Mouse (Mus musculus): ENCODE measurements around the gene Sit1. TPM values are rescaled to one million over a fixed set of nuclear protein-coding genes. Genes with fewer than 3 reads are reported as not detected.
"Not testable (repeated sequence)": the region's sequence is repeated elsewhere in the genome, so short reads cannot be mapped to it uniquely, and the experiment has no call there.

Gene Sit1
- polyA plus RNA-seq, 1 experiment from 2014 or later: not detected

GRCm38 (mm10) chr4:43485666-43486065, 2.1 kb upstream of the Sit1 start:
- not testable (repeated sequence) for H3K9ac ChIP-seq (ENCODE audit: low read depth, low read length)

GRCm38 (mm10) chr4:43482591-43482990, 943 bp downstream of the Sit1 start:
- 62% methylated on average over 9 of the region's 10 CpGs for WGBS
- Histone ChIP-seq H3K4me2 (ENCODE audit: low read depth, low read length) (no peak overlapping the region), H3K36me3 (ENCODE audit: control insufficient read depth, insufficient read depth, low read length) (no peaks in the 10 kb centered on the region), H3K4me1 (ENCODE audit: control insufficient read depth, insufficient read depth, low read length) (no peaks in the 10 kb centered on the region), H3K27me3 (replicated peaks; ENCODE audit: control insufficient read depth, insufficient read depth, low read length) (no peaks in the 10 kb centered on the region), H3K9me3 (ENCODE audit: control insufficient read depth, low read length) (no peaks in the 10 kb centered on the region), H3K27ac (replicated peaks; ENCODE audit: low read depth, low read length) (no peak overlapping the region), H3K9ac (ENCODE audit: low read depth, low read length) (no peak overlapping the region), H3K4me3 (ENCODE audit: low read depth, low read length) (no peak overlapping the region)
- no peak for DNase-seq (ENCODE audit: low spot score)
- no peak for ATAC-seq (ENCODE audit: low read depth)

More at GRCm38 (mm10) chr4:43485666-43486065, 2.1 kb upstream of the Sit1 start:
- not testable (repeated sequence) for H3K4me2 ChIP-seq (ENCODE audit: low read depth, low read length); H3K4me1 ChIP-seq (ENCODE audit: control insufficient read depth, insufficient read depth, low read length); H3K4me3 ChIP-seq (ENCODE audit: low read depth, low read length); H3K27me3 ChIP-seq (replicated peaks; ENCODE audit: control insufficient read depth, insufficient read depth, low read length); ATAC-seq (ENCODE audit: low read depth); DNase-seq (ENCODE audit: low spot score); H3K9me3 ChIP-seq (ENCODE audit: control insufficient read depth, low read length); H3K27ac ChIP-seq (replicated peaks; ENCODE audit: low read depth, low read length); H3K36me3 ChIP-seq (ENCODE audit: control insufficient read depth, insufficient read depth, low read length)
- 87% methylated on average over 5 of the region's 5 CpGs for WGBS

- WGBS: 66% methylated on average over 7 of the region's 7 CpGs
- Histone ChIP-seq H3K27ac (replicated peaks; ENCODE audit: low read depth, low read length) (no peak overlapping the region), H3K36me3 (ENCODE audit: control insufficient read depth, insufficient read depth, low read length) (no peaks in the 10 kb centered on the region), H3K27me3 (replicated peaks; ENCODE audit: control insufficient read depth, insufficient read depth, low read length) (no peaks in the 10 kb centered on the region), H3K9me3 (ENCODE audit: control insufficient read depth, low read length) (no peaks in the 10 kb centered on the region), H3K4me2 (ENCODE audit: low read depth, low read length) (no peak overlapping the region), H3K4me1 (ENCODE audit: control insufficient read depth, insufficient read depth, low read length) (no peaks in the 10 kb centered on the region), H3K9ac (ENCODE audit: low read depth, low read length) (no peak overlapping the region), H3K4me3 (ENCODE audit: low read depth, low read length) (no peak overlapping the region)
- DNase-seq (ENCODE audit: low spot score) (no peak), ATAC-seq (ENCODE audit: low read depth) (no peak)
Observed at GRCm38 (mm10) chr4:43481894-43482456, 1.6 kb downstream of the Sit1 start.

- DNase-seq (ENCODE audit: low spot score): no peak
- Histone ChIP-seq H3K4me2 (ENCODE audit: low read depth, low read length) (no peak overlapping the region), H3K27ac (replicated peaks; ENCODE audit: low read depth, low read length) (no peak overlapping the region), H3K4me3 (ENCODE audit: low read depth, low read length) (no peak overlapping the region), H3K9me3 (ENCODE audit: control insufficient read depth, low read length) (no peaks in the 10 kb centered on the region), H3K4me1 (ENCODE audit: control insufficient read depth, insufficient read depth, low read length) (no peaks in the 10 kb centered on the region), H3K27me3 (replicated peaks; ENCODE audit: control insufficient read depth, insufficient read depth, low read length) (no peaks in the 10 kb centered on the region), H3K9ac (ENCODE audit: low read depth, low read length) (no peak overlapping the region), H3K36me3 (ENCODE audit: control insufficient read depth, insufficient read depth, low read length) (no peaks in the 10 kb centered on the region)
- 80% methylated on average over 5 of the region's 5 CpGs for WGBS
- ATAC-seq (ENCODE audit: low read depth): no peak
Observed at GRCm38 (mm10) chr4:43480985-43481384, 2.5 kb downstream of the Sit1 start.

GRCm38 (mm10) chr4:43478906-43479832, 4.4 kb downstream of the Sit1 start:
- Histone ChIP-seq H3K27me3 (replicated peaks; ENCODE audit: control insufficient read depth, insufficient read depth, low read length) (no peaks in the 10 kb centered on the region), H3K4me3 (ENCODE audit: low read depth, low read length) (no peak overlapping the region), H3K9ac (ENCODE audit: low read depth, low read length) (no peak overlapping the region), H3K36me3 (ENCODE audit: control insufficient read depth, insufficient read depth, low read length) (no peaks in the 10 kb centered on the region), H3K27ac (replicated peaks; ENCODE audit: low read depth, low read length) (no peak overlapping the region), H3K9me3 (ENCODE audit: control insufficient read depth, low read length) (no peaks in the 10 kb centered on the region), H3K4me1 (ENCODE audit: control insufficient read depth, insufficient read depth, low read length) (no peaks in the 10 kb centered on the region), H3K4me2 (ENCODE audit: low read depth, low read length) (peak overlapping the region; percentile 44)
- ATAC-seq (ENCODE audit: low read depth): no peak
- DNase-seq (ENCODE audit: low spot score): peak; percentile 81
- WGBS: 44% methylated on average over 24 of the region's 24 CpGs

GRCm38 (mm10) chr4:43478534-43478858, 5.0 kb downstream of the Sit1 start:
- H3K4me2 ChIP-seq (ENCODE audit: low read depth, low read length): peak overlapping the region; percentile 55
- H3K9ac ChIP-seq (ENCODE audit: low read depth, low read length): peak overlapping the region; percentile 54
- peak overlapping the region; percentile 39; the same call in 1 of the 2 replicates for H3K27ac ChIP-seq (replicated peaks; ENCODE audit: low read depth, low read length)
- WGBS: 54% methylated on average over 8 of the region's 8 CpGs
- no peaks in the 10 kb centered on the region for H3K36me3 ChIP-seq (ENCODE audit: control insufficient read depth, insufficient read depth, low read length)
- H3K4me1 ChIP-seq (ENCODE audit: control insufficient read depth, insufficient read depth, low read length): no peaks in the 10 kb centered on the region
- ATAC-seq (ENCODE audit: low read depth): no peak; the same call in 1 of the 2 replicates
- no peaks in the 10 kb centered on the region for H3K9me3 ChIP-seq (ENCODE audit: control insufficient read depth, low read length)
- no peak for DNase-seq (ENCODE audit: low spot score)
- H3K27me3 ChIP-seq (replicated peaks; ENCODE audit: control insufficient read depth, insufficient read depth, low read length): no peaks in the 10 kb centered on the region
- peak overlapping the region; percentile 31 for H3K4me3 ChIP-seq (ENCODE audit: low read depth, low read length)

GRCm38 (mm10) chr4:43477857-43478533, 5.5 kb downstream of the Sit1 start:
- DNase-seq (ENCODE audit: low spot score) (peak; percentile 96), ATAC-seq (ENCODE audit: low read depth) (peak; percentile 97)
- H3K9me3 ChIP-seq (ENCODE audit: control insufficient read depth, low read length): no peaks in the 10 kb centered on the region
- no peaks in the 10 kb centered on the region for H3K4me1 ChIP-seq (ENCODE audit: control insufficient read depth, insufficient read depth, low read length)
- H3K36me3 ChIP-seq (ENCODE audit: control insufficient read depth, insufficient read depth, low read length): no peaks in the 10 kb centered on the region
- H3K9ac ChIP-seq (ENCODE audit: low read depth, low read length): peak overlapping the region; percentile 54
- peak overlapping the region; percentile 39; the same call in 1 of the 2 replicates for H3K27ac ChIP-seq (replicated peaks; ENCODE audit: low read depth, low read length)
- peak overlapping the region; percentile 31 for H3K4me3 ChIP-seq (ENCODE audit: low read depth, low read length)
- H3K4me2 ChIP-seq (ENCODE audit: low read depth, low read length): peak overlapping the region; percentile 55
- WGBS: 15% methylated on average over 11 of the region's 11 CpGs
- H3K27me3 ChIP-seq (replicated peaks; ENCODE audit: control insufficient read depth, insufficient read depth, low read length): no peaks in the 10 kb centered on the region

- Histone ChIP-seq H3K27me3 (replicated peaks; ENCODE audit: control insufficient read depth, insufficient read depth, low read length) (no peaks in the 10 kb centered on the region), H3K27ac (replicated peaks; ENCODE audit: low read depth, low read length) (no peak overlapping the region), H3K9me3 (ENCODE audit: control insufficient read depth, low read length) (no peaks in the 10 kb centered on the region), H3K4me1 (ENCODE audit: control insufficient read depth, insufficient read depth, low read length) (no peaks in the 10 kb centered on the region), H3K36me3 (ENCODE audit: control insufficient read depth, insufficient read depth, low read length) (no peaks in the 10 kb centered on the region), H3K9ac (ENCODE audit: low read depth, low read length) (no peak overlapping the region), H3K4me3 (ENCODE audit: low read depth, low read length) (no peak overlapping the region), H3K4me2 (ENCODE audit: low read depth, low read length) (no peak overlapping the region)
- DNase-seq (ENCODE audit: low spot score) (no peak), ATAC-seq (ENCODE audit: low read depth) (no peak)
- 82% methylated on average over 6 of the region's 6 CpGs for WGBS
Observed at GRCm38 (mm10) chr4:43476604-43477003, 6.9 kb downstream of the Sit1 start.
